Mouse (Mus musculus): Measurements from ENCODE around the gene Dusp1.

The Dusp1 gene

GRCm38 (mm10) chr17:26561290-26561640 lies 663 bp downstream of the Dusp1 start, which contains the start of gene Ergic1:
Ergic1 (plus strand) TSS chr17:26561489.
- peak; percentile 81 to 83 for DNase-seq (ENCODE audit: low spot score in 2 of 2)

GRCm38 (mm10) chr17:26560526-26561289 lies 1.2 kb downstream of the Dusp1 start:
- no peak for DNase-seq (ENCODE audit: low spot score in 2 of 2)

- DNase-seq (ENCODE audit: low spot score in 2 of 2) = no peak
Measured at GRCm38 (mm10) chr17:26553033-26553432, 8.9 kb downstream of the Dusp1 start.

GRCm38 (mm10) chr17:26551104-26551503 lies 10.8 kb downstream of the Dusp1 start:
- DNase-seq (ENCODE audit: low spot score in 2 of 2) = no peak

- no peak for DNase-seq (ENCODE audit: low spot score in 2 of 2)
Measured at GRCm38 (mm10) chr17:26549148-26549809, 12.6 kb downstream of the Dusp1 start.

GRCm38 (mm10) chr17:26548566-26548965 lies 13.4 kb downstream of the Dusp1 start:
- no peak for DNase-seq (ENCODE audit: low spot score in 2 of 2)

- DNase-seq (ENCODE audit: low spot score in 2 of 2) = no peak
Measured at GRCm38 (mm10) chr17:26547771-26548170, 14.2 kb downstream of the Dusp1 start.

- no peak for DNase-seq (ENCODE audit: low spot score in 2 of 2)
Measured at GRCm38 (mm10) chr17:26544319-26544963, 17.5 kb downstream of the Dusp1 start.

GRCm38 (mm10) chr17:26540083-26540482 lies 21.8 kb downstream of the Dusp1 start:
- no peak for DNase-seq (ENCODE audit: low spot score in 2 of 2)

GRCm38 (mm10) chr17:26537722-26538471 lies 24.0 kb downstream of the Dusp1 start:
- no peak for DNase-seq (ENCODE audit: low spot score in 2 of 2)

- no peak for DNase-seq (ENCODE audit: low spot score in 2 of 2)
Measured at GRCm38 (mm10) chr17:26535251-26536136, 26.4 kb downstream of the Dusp1 start.

- no peak for DNase-seq (ENCODE audit: low spot score in 2 of 2)
Measured at GRCm38 (mm10) chr17:26534695-26535094, 27.2 kb downstream of the Dusp1 start.

GRCm38 (mm10) chr17:26533871-26534372 lies 28.0 kb downstream of the Dusp1 start:
- no peak for DNase-seq (ENCODE audit: low spot score in 2 of 2)

GRCm38 (mm10) chr17:26532476-26533045 lies 29.4 kb downstream of the Dusp1 start:
- no peak for DNase-seq (ENCODE audit: low spot score in 2 of 2)

GRCm38 (mm10) chr17:26531395-26532027 lies 30.4 kb downstream of the Dusp1 start:
- no peak for DNase-seq (ENCODE audit: low spot score in 2 of 2)

- DNase-seq (ENCODE audit: low spot score in 2 of 2) = no peak
Measured at GRCm38 (mm10) chr17:26530590-26531081, 31.3 kb downstream of the Dusp1 start.

GRCm38 (mm10) chr17:26529791-26530241 lies 32.1 kb downstream of the Dusp1 start:
- DNase-seq (ENCODE audit: low spot score in 2 of 2) = no peak

GRCm38 (mm10) chr17:26528751-26529150 lies 33.2 kb downstream of the Dusp1 start:
- DNase-seq (ENCODE audit: low spot score in 2 of 2) = no peak

- no peak for DNase-seq (ENCODE audit: low spot score in 2 of 2)
Measured at GRCm38 (mm10) chr17:26527291-26527690, 34.6 kb downstream of the Dusp1 start.

- DNase-seq (ENCODE audit: low spot score in 2 of 2) = no peak
Measured at GRCm38 (mm10) chr17:26525316-26525715, 36.6 kb downstream of the Dusp1 start.

Measured in frontal cortex, postnatal 25 days (tissue).